Mouse (Mus musculus) liver, embryonic 14.5 days (tissue): ENCODE results near the gene Leng9. TPM values are rescaled to one million over a fixed set of nuclear protein-coding genes. Genes with fewer than 3 reads are reported as not detected.
A peak's percentile ranks its signal among the peaks of the same experiment; 100 is the strongest.

Source experiments
- ATAC-seq: fragments of 200-750 bp; cut with Nextera tagmentation; 2 replicates; pipeline ENCODE4 v1.8.0; 2017; ENCODE audit warnings: moderate number of reproducible peaks, mild to moderate bottlenecking, moderate library complexity; ENCODE audit not compliant: insufficient read depth
- DNase-seq, 3 experiments: peaks; one replicate each; pipeline ENCODE4 v3.0.0-alpha.2; 2012 to 2013; ENCODE audit warnings: low read depth in 3 of 3, low spot score in 3 of 3
- H3K27ac ChIP-seq: fragments of 300-500 bp; sonication (generic); 2 replicates; pipeline ENCODE4 v1.5.1; 2014; ENCODE audit warnings: moderate library complexity, mild to moderate bottlenecking, control low read depth, inconsistent platforms
- H3K27me3 ChIP-seq: fragments of 300-500 bp; sonication (generic); 2 replicates; pipeline ENCODE4 v1.6.1; 2014; ENCODE audit warnings: mild to moderate bottlenecking, low read length, moderate library complexity; ENCODE audit not compliant: control insufficient read depth, insufficient read depth
- H3K36me3 ChIP-seq: fragments of 300-500 bp; sonication (generic); replicated peaks from 2 replicates; pipeline ENCODE4 v1.6.1; 2014; ENCODE audit warnings: low read depth; ENCODE audit not compliant: control insufficient read depth, insufficient read depth
- H3K4me1 ChIP-seq, 2 experiments: fragments of 200-500 bp in 1 of 2; fragments of 300-500 bp in 1 of 2; sonication (generic) in 1 of 2; replicated peaks; 2 replicates each; pipeline ENCODE4 v1.6.1; 2012 to 2014; ENCODE audit warnings: antibody characterized with exemption in 1 of 2, inconsistent platforms in 1 of 2, low read length in 1 of 2; ENCODE audit not compliant: control insufficient read depth in 2 of 2, insufficient read depth in 2 of 2
- H3K4me2 ChIP-seq: fragments of 300-500 bp; sonication (generic); 2 replicates; pipeline ENCODE4 v1.6.1; 2014; ENCODE audit warnings: low read depth, mild to moderate bottlenecking, control low read depth, moderate library complexity
- H3K4me3 ChIP-seq, 2 experiments: fragments of 200-500 bp in 1 of 2; fragments of 300-500 bp in 1 of 2; sonication (generic) in 1 of 2; 2 replicates each; pipeline ENCODE4 v1.5.1; 2012 to 2014; ENCODE audit warnings: low read depth in 2 of 2, low read length in 2 of 2, mild to moderate bottlenecking in 2 of 2, control low read depth in 1 of 2, inconsistent platforms in 1 of 2, moderate library complexity in 1 of 2; ENCODE audit not compliant: insufficient read depth in 1 of 2
- H3K9ac ChIP-seq: fragments of 300-500 bp; sonication (generic); replicated peaks from 2 replicates; pipeline ENCODE4 v1.6.1; 2014; ENCODE audit warnings: mild to moderate bottlenecking, control low read depth, moderate library complexity
- H3K9me3 ChIP-seq: fragments of 300-500 bp; sonication (generic); 2 replicates; pipeline ENCODE4 v1.6.1; 2016; ENCODE audit warnings: low read length, mixed read lengths; ENCODE audit not compliant: control insufficient read depth
- CTCF ChIP-seq: IDR thresholded peaks from 2 replicates; pipeline ENCODE4 v1.5.1; 2016; ENCODE audit warnings: antibody characterized with exemption, low read depth, control low read depth
- EP300 ChIP-seq: IDR thresholded peaks from 2 replicates; pipeline ENCODE4 v1.6.1; 2016; ENCODE audit warnings: antibody characterized with exemption, low read depth
- WGBS: fragments of 180-500 bp; shearing (Covaris S2); extraction: QIAGEN DNeasy Blood & Tissue Kit; methylation state at CpG from one replicate; pipeline ENCODE4 v1.1.7; 2014; ENCODE audit not compliant: insufficient replicate concordance; 5-methylcytosine and 5-hydroxymethylcytosine counted together
- polyA plus RNA-seq, 2 experiments: library from polyadenylated mRNA; depleted of rRNA in 1 of 2; stranded (reverse) in 1 of 2; unstranded in 1 of 2; fragments of >200 nt; fragmentation: Nextera tagmentation in 1 of 2; extraction: Ambion mirVana in 1 of 2; gene quantifications; 2 replicates each; pipeline versions ENCODE4 v1.2.1 to v1.2.3; 2012 to 2014

The Leng9 gene
- polyA plus RNA-seq, 2 experiments, result 0.56 to 0.71 TPM

- H3K4me3 ChIP-seq, result no peak overlapping the region
- DNase-seq (no peak), ATAC-seq (no peak)
- H3K4me1 ChIP-seq, result peaks cover 6 to 8% of the 10 kb centered on the region in 2 experiments; a peak in 3 of 4 replicates
- WGBS, result 84% methylated on average over 5 of the region's 5 CpGs
- peaks cover 63% of the 10 kb centered on the region for H3K36me3 ChIP-seq
- no peaks in the 10 kb centered on the region for H3K9me3 ChIP-seq
- no peak overlapping the region for H3K4me2 ChIP-seq
- H3K9ac ChIP-seq, result no peak overlapping the region
- TF ChIP-seq EP300, result no peak
- no peak for TF ChIP-seq CTCF
- H3K27ac ChIP-seq, result no peak overlapping the region
- no peaks in the 10 kb centered on the region for H3K27me3 ChIP-seq
Measured at GRCm38 (mm10) chr7:4139391-4139790, 10.8 kb downstream of the Leng9 start.

DNA sequence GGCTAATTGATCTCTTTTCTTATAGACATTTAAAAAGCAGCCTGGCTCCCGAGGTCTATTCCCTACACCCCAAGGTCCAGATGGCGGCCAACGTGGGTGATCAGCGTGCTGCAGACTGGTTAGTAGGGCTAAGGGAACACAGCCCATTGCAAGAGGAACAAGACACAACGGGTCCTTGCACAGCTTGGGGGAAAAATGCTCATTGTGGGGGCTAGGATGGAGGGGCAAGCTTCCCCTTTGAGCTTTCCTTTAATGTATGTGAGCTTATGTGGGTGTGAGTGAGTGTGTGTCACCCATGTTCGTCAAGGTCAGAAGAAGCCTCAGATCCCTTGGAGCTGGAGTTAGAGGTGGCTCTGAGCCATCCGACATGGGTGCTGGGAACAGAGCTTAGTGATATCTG is 11.5 kb downstream of the Leng9 start:
- WGBS, result 85% methylated on average over 7 of the region's 7 CpGs
- H3K36me3 ChIP-seq, result peaks cover 55% of the 10 kb centered on the region
- DNase-seq (no peak), ATAC-seq (no peak)
- H3K9ac ChIP-seq, result no peak overlapping the region
- no peak overlapping the region for H3K27ac ChIP-seq
- H3K27me3 ChIP-seq, result no peaks in the 10 kb centered on the region
- TF ChIP-seq EP300 (no peak), CTCF (no peak)
- H3K4me3 ChIP-seq, result no peak overlapping the region
- H3K9me3 ChIP-seq, result no peaks in the 10 kb centered on the region
- H3K4me1 ChIP-seq, result peaks cover 6 to 8% of the 10 kb centered on the region in 2 experiments; a peak in 3 of 4 replicates
- H3K4me2 ChIP-seq, result no peak overlapping the region; the same call in 1 of the 2 replicates

GRCm38 (mm10) chr7:4138181-4138580 is 12.0 kb downstream of the Leng9 start:
- no peaks in the 10 kb centered on the region for H3K9me3 ChIP-seq
- 88% methylated on average over 2 of the region's 2 CpGs for WGBS
- ATAC-seq, result no peak
- H3K4me2 ChIP-seq, result peak overlapping the region; percentile 95
- H3K4me3 ChIP-seq, result peak overlapping the region; percentile 78 to 85; a peak in 3 of 4 replicates
- no peaks in the 10 kb centered on the region for H3K27me3 ChIP-seq
- no peak overlapping the region for H3K27ac ChIP-seq
- peak overlapping the region; percentile 97; the same call in 1 of the 2 replicates for H3K9ac ChIP-seq
- DNase-seq, result no peak
- peaks cover 6 to 8% of the 10 kb centered on the region in 2 experiments; a peak in 3 of 4 replicates for H3K4me1 ChIP-seq
- H3K36me3 ChIP-seq, result peaks cover 50% of the 10 kb centered on the region
- TF ChIP-seq CTCF (no peak), EP300 (no peak)

DNA sequence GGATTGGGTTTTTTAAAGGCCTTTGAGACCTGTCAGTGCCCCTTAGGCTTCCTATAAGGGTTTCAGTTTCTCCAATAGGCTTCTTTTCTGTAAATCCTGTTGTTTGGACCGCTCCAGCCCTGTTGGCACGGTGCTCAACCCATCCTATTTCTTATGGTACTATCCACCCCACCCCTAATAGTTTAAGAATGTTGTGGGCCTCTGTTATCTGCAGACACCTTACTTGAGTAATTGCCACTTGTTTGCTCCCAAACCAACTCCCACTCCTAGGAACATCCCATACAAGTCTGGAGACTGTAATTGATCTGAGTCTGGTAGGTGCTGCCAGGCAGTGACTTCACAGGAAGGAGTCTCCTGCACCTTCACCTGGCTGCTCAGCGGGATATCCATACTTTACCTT is 12.4 kb downstream of the Leng9 start:
- peaks cover 6 to 8% of the 10 kb centered on the region in 2 experiments; a peak in 3 of 4 replicates for H3K4me1 ChIP-seq
- H3K9ac ChIP-seq, result peak overlapping the region; percentile 97
- peak overlapping the region; percentile 95 for H3K4me2 ChIP-seq
- H3K27ac ChIP-seq, result no peak overlapping the region
- WGBS, result 43% methylated on average over 3 of the region's 3 CpGs
- H3K27me3 ChIP-seq, result no peaks in the 10 kb centered on the region
- peak overlapping the region; percentile 78 to 85 for H3K4me3 ChIP-seq
- no peaks in the 10 kb centered on the region for H3K9me3 ChIP-seq
- peaks cover 46% of the 10 kb centered on the region for H3K36me3 ChIP-seq
- DNase-seq (no peak), ATAC-seq (no peak)
- no peak for TF ChIP-seq EP300
- TF ChIP-seq CTCF, result no peak

GRCm38 (mm10) chr7:4136771-4137531 is 13.2 kb downstream of the Leng9 start, which contains the start of gene Leng8:
TSS of gene Leng8 (plus strand) at chr7:4137039.
- TF ChIP-seq CTCF (no peak; the same call in 1 of the 2 replicates), EP300 (peak; percentile 54; the same call in 1 of the 2 replicates)
- WGBS, result under 1% methylated on average over 76 of the region's 78 CpGs
- H3K36me3 ChIP-seq, result peaks cover 38% of the 10 kb centered on the region
- H3K27ac ChIP-seq, result peak within 1 kb of the TSS; percentile 87
- H3K4me1 ChIP-seq, result peaks cover 6 to 8% of the 10 kb centered on the region in 2 experiments; a peak in 3 of 4 replicates
- peak within 1 kb of the TSS; percentile 97 for H3K9ac ChIP-seq
- H3K4me3 ChIP-seq, result peak within 1 kb of the TSS; percentile 80 to 85
- H3K4me2 ChIP-seq, result peak within 1 kb of the TSS; percentile 95
- ATAC-seq (peak; percentile 97), DNase-seq (peak; percentile 97 to 98 (median 97))
- no peaks in the 10 kb centered on the region for H3K27me3 ChIP-seq
- no peaks in the 10 kb centered on the region for H3K9me3 ChIP-seq
